Mouse (Mus musculus): ENCODE results near the gene AC109138.7.

Gene AC109138.7

GRCm38 (mm10) chr19:4218293-4218692, 4.1 kb downstream of the AC109138.7 start:
- ChIA-PET CTCF (interaction anchor here (0.6 to 6.4 kb wide), 7 partner anchors 10 to 337 kb away, joined by 4 to 40 read pairs (median 6); no protein-coding TSS in a partner anchor), POLR2A (interaction anchor here in 3 of 4 experiments (0.6 to 5.2 kb wide), 14 partner anchors 10 to 172 kb away, joined by 3 to 27 read pairs (median 4); partner anchors contain the start of genes Pold4 (in 1 of the 3), Rad9a (in 1 of the 3) and Ssh3 (in 1 of the 3))

- CTCF ChIA-PET = interaction anchor here in 3 of 4 experiments (1.7 to 6.4 kb wide), 5 partner anchors 9 to 167 kb away, joined by 4 to 40 read pairs (median 24); no protein-coding TSS in a partner anchor
- POLR2A ChIA-PET = interaction anchor here in 3 of 4 experiments (0.9 to 5.2 kb wide), 8 partner anchors 9 to 81 kb away, joined by 3 to 27 read pairs (median 4); partner anchors contain the start of genes Pold4 (in 1 of the 3) and Rad9a (in 1 of the 3)
These were observed 4.6 kb downstream of the AC109138.7 start for GRCm38 (mm10) chr19:4218784-4219183.

GRCm38 (mm10) chr19:4219943-4220342, 5.8 kb downstream of the AC109138.7 start:
- POLR2A ChIA-PET = interaction anchor here (0.6 to 5.2 kb wide), 12 partner anchors 8 to 172 kb away, joined by 3 to 27 read pairs (median 4); partner anchors contain the start of genes Pold4 (in 1 of the 4) and Rad9a (in 1 of the 4)

GRCm38 (mm10) chr19:4220416-4220815, 6.3 kb downstream of the AC109138.7 start:
- CTCF ChIA-PET = interaction anchor here in 2 of 4 experiments (1.1 to 5.5 kb wide), 3 partner anchors 8 to 14 kb away, joined by 3 to 33 read pairs (median 4); no protein-coding TSS in a partner anchor
- POLR2A ChIA-PET = interaction anchor here (0.5 to 2.4 kb wide), 11 partner anchors 8 to 173 kb away, joined by 3 to 6 read pairs (median 4); partner anchors contain the start of gene Pold4 (in 1 of the 4)

More at GRCm38 (mm10) chr19:4219943-4220342, 5.8 kb downstream of the AC109138.7 start:
- CTCF ChIA-PET = interaction anchor here in 2 of 4 experiments (1.1 to 5.5 kb wide), 4 partner anchors 9 to 14 kb away, joined by 3 to 33 read pairs (median 14); no protein-coding TSS in a partner anchor

- POLR2A ChIA-PET = interaction anchor here in 3 of 4 experiments (0.5 to 2.4 kb wide), 5 partner anchors 9 to 183 kb away, joined by 3 to 6 read pairs (median 4); partner anchors contain the start of genes Gstp1 (in 1 of the 3) and Pold4 (in 1 of the 3)
- CTCF ChIA-PET = interaction anchor here in 3 of 4 experiments (0.9 to 5.5 kb wide), 3 partner anchors 8 to 14 kb away, joined by 3 to 33 read pairs (median 3); no protein-coding TSS in a partner anchor
These were observed 7.0 kb downstream of the AC109138.7 start for GRCm38 (mm10) chr19:4220957-4221743.

- POLR2A ChIA-PET = interaction anchor here in 2 of 4 experiments (1.0 to 2.4 kb wide), 4 partner anchors 9 to 21 kb away, joined by 3 to 6 read pairs (median 4); partner anchors contain the start of genes Pold4 (in 1 of the 2) and Rad9a (in 1 of the 2)
These were observed 8.0 kb downstream of the AC109138.7 start for GRCm38 (mm10) chr19:4222165-4222564.

GRCm38 (mm10) chr19:4226779-4227178, 12.6 kb downstream of the AC109138.7 start:
- POLR2A ChIA-PET = interaction anchor here in 2 of 4 experiments (0.9 to 4.4 kb wide), 9 partner anchors 9 to 180 kb away, joined by 3 to 28 read pairs (median 4); partner anchors contain the start of genes Gstp2 (in 1 of the 2), Pitpnm1 (in 1 of the 2), Ppp1ca (in 1 of the 2) and Rad9a (in 1 of the 2)
- CTCF ChIA-PET = interaction anchor here in 3 of 4 experiments (0.6 to 4.8 kb wide), 13 partner anchors 9 to 181 kb away, joined by 3 to 84 read pairs (median 8); partner anchors contain the start of genes AC109138.7 (in 1 of the 3), Ankrd13d (in 1 of the 3), Clcf1 (in 1 of the 3) and Gstp2 (in 1 of the 3)

More at GRCm38 (mm10) chr19:4222165-4222564, 8.0 kb downstream of the AC109138.7 start:
- CTCF ChIA-PET = interaction anchor here in 2 of 4 experiments (1.0 to 1.4 kb wide), 4 partner anchors 9 to 125 kb away, joined by 3 read pairs; partner anchors contain the start of gene Cdk2ap2 (in 1 of the 2)

- ChIA-PET CTCF (interaction anchor here (0.5 to 4.8 kb wide), 40 partner anchors 9 to 281 kb away, joined by 3 to 84 read pairs (median 7); partner anchors contain the start of genes AC109138.7 (in 2 of the 4), Clcf1 (in 2 of the 4), Ppp1ca (in 2 of the 4) and Aip (in 1 of the 4)), POLR2A (interaction anchor here (0.9 to 5.2 kb wide), 24 partner anchors 8 to 208 kb away, joined by 3 to 32 read pairs (median 5); partner anchors contain the start of genes Rad9a (in 3 of the 4), Cdk2ap2 (in 1 of the 4), Gstp2 (in 1 of the 4) and Pitpnm1 (in 1 of the 4))
These were observed 13.3 kb downstream of the AC109138.7 start for GRCm38 (mm10) chr19:4227446-4227845.

GRCm38 (mm10) chr19:4227894-4228678, 13.9 kb downstream of the AC109138.7 start:
- CTCF ChIA-PET = interaction anchor here (0.5 to 4.8 kb wide), 104 partner anchors 8 to 454 kb away, joined by 3 to 84 read pairs (median 4); partner anchors contain the start of genes AC109138.7 (in 3 of the 4), Clcf1 (in 3 of the 4), Ppp1ca (in 3 of the 4) and Cdk2ap2 (in 2 of the 4)
- POLR2A ChIA-PET = interaction anchor here (0.5 to 5.2 kb wide), 52 partner anchors 8 to 1263 kb away, joined by 3 to 32 read pairs (median 4); partner anchors contain the start of genes Rad9a (in 3 of the 4), AC109138.7 (in 2 of the 4), Aip (in 2 of the 4) and Clcf1 (in 2 of the 4)

- ChIA-PET POLR2A (interaction anchor here (0.5 to 5.2 kb wide), 43 partner anchors 9 to 1262 kb away, joined by 3 to 32 read pairs (median 5); partner anchors contain the start of genes AC109138.7 (in 2 of the 4), Aip (in 2 of the 4), Clcf1 (in 2 of the 4) and Gstp2 (in 2 of the 4)), CTCF (interaction anchor here (0.5 to 4.8 kb wide), 99 partner anchors 9 to 455 kb away, joined by 3 to 84 read pairs (median 4); partner anchors contain the start of genes AC109138.7 (in 3 of the 4), Clcf1 (in 3 of the 4), Ppp1ca (in 3 of the 4) and Cdk2ap2 (in 2 of the 4))
These were observed 14.7 kb downstream of the AC109138.7 start for GRCm38 (mm10) chr19:4228891-4229290.

- ChIA-PET CTCF (interaction anchor here (0.8 to 4.8 kb wide), 44 partner anchors 8 to 506 kb away, joined by 3 to 84 read pairs (median 6); partner anchors contain the start of genes AC109138.7 (in 2 of the 4), Aip (in 2 of the 4), Clcf1 (in 2 of the 4) and Rad9a (in 2 of the 4)), POLR2A (interaction anchor here (0.6 to 5.2 kb wide), 44 partner anchors 9 to 226 kb away, joined by 3 to 32 read pairs (median 4); partner anchors contain the start of genes Rad9a (in 3 of the 4), AC109138.7 (in 2 of the 4), Clcf1 (in 2 of the 4) and Gstp2 (in 2 of the 4))
These were observed 15.4 kb downstream of the AC109138.7 start for GRCm38 (mm10) chr19:4229451-4230076.

- ChIA-PET POLR2A (interaction anchor here in 3 of 4 experiments (0.5 to 5.2 kb wide), 33 partner anchors 8 to 194 kb away, joined by 3 to 32 read pairs (median 4); partner anchors contain the start of genes Rad9a (in 3 of the 3), AC109138.7 (in 2 of the 3), Clcf1 (in 2 of the 3) and Ppp1ca (in 2 of the 3)), CTCF (interaction anchor here in 3 of 4 experiments (0.5 to 4.8 kb wide), 20 partner anchors 12 to 507 kb away, joined by 3 to 84 read pairs (median 5); partner anchors contain the start of genes AC109138.7 (in 2 of the 3), Clcf1 (in 2 of the 3), Aip (in 1 of the 3) and Cdk2ap2 (in 1 of the 3))
These were observed 16.3 kb downstream of the AC109138.7 start for GRCm38 (mm10) chr19:4230415-4230814.

- ChIA-PET POLR2A (interaction anchor here in 3 of 4 experiments (0.6 to 5.2 kb wide), 56 partner anchors 9 to 524 kb away, joined by 3 to 32 read pairs (median 4); partner anchors contain the start of genes Rad9a (in 3 of the 3), AC109138.7 (in 2 of the 3), Cdk2ap2 (in 2 of the 3) and Clcf1 (in 2 of the 3)), CTCF (interaction anchor here (0.5 to 4.8 kb wide), 37 partner anchors 11 to 1064 kb away, joined by 3 to 84 read pairs (median 4); partner anchors contain the start of genes Ppp1ca (in 2 of the 4), AC109138.7 (in 1 of the 4), Ankrd13d (in 1 of the 4) and Cdk2ap2 (in 1 of the 4))
These were observed 17.4 kb downstream of the AC109138.7 start, which contains the start of gene Pold4 for GRCm38 (mm10) chr19:4231253-4232185. TSS of gene Pold4 (plus strand) at chr19:4231899.

All from embryonic stem cell, embryonic (primary cell).